Mouse (Mus musculus) G1E (cell line): ENCODE results near the gene Peak1.

ENCODE experiments used
- CTCF ChIP-seq: IDR thresholded peaks from 2 replicates; pipeline ENCODE4 v1.5.1; 2012; ENCODE audit warnings: low read depth, low read length, inconsistent platforms, mixed read lengths
- GATA1 ChIP-seq: IDR thresholded peaks from 2 replicates; pipeline ENCODE4 v1.6.1; 2012; ENCODE audit warnings: borderline replicate concordance, low read length, inconsistent platforms, mixed read lengths
- POLR2AphosphoS5 ChIP-seq: IDR thresholded peaks from 2 replicates; pipeline ENCODE4 v1.6.1; 2012; ENCODE audit warnings: low read depth, low read length, inconsistent platforms; ENCODE audit not compliant: insufficient replicate concordance
- TAL1 ChIP-seq: conservative IDR thresholded peaks from 2 replicates; pipeline ENCODE4 v1.6.1; 2012; ENCODE audit warnings: low read depth, low read length, inconsistent platforms, mixed read lengths

GRCm38 (mm10) chr9:56346321-56346720 is 71.5 kb downstream of the Peak1 start:
- TF ChIP-seq GATA1: no peak
- TF ChIP-seq CTCF: no peak
- no peak for TF ChIP-seq POLR2AphosphoS5
- TF ChIP-seq TAL1: no peak
